Mouse (Mus musculus): ENCODE data around the gene Hexim1. TPM values are rescaled to one million over a fixed set of nuclear protein-coding genes. Genes with fewer than 3 reads are reported as not detected.

Hexim1 gene
- polyA plus RNA-seq, 1 experiment from 2014 or later = 5.0 TPM

DNA sequence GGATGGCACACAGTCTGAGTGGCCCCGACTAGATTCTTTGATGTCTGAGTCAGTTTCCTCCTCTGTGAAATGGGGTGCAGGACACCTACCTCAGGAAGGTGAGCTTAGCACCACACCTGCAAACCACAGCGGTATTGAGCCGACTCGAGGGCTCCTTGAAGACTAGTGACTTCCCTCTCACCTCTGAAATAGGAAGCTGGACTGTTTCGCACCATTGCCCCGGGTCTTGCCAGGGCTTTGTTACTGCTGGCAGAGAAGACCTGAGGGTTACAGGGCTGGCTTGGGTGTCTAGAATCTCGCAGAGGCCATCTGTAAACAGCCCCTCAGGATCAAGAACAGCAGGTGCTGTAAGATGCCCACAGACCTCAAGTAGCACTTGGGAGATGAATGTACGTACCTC lies 15.7 kb upstream of the Hexim1 start:
- 43% methylated on average over 8 of the region's 8 CpGs for WGBS
- H3K27ac ChIP-seq = no peak overlapping the region; the same call in 1 of the 2 replicates
- H3K4me2 ChIP-seq = peak overlapping the region; percentile 95
- peak overlapping the region; percentile 66 for H3K4me3 ChIP-seq (replicated peaks)
- no peak for ATAC-seq (replicated peaks; ENCODE audit: low FRiP score)
- no peaks in the 10 kb centered on the region for H3K9me3 ChIP-seq (replicated peaks)
- no peak overlapping the region for H3K9ac ChIP-seq
- peaks cover 81% of the 10 kb centered on the region for H3K4me1 ChIP-seq
- H3K36me3 ChIP-seq = no peaks in the 10 kb centered on the region
- H3K27me3 ChIP-seq = peaks cover 28% of the 10 kb centered on the region; the same call in 1 of the 2 replicates

- Histone ChIP-seq H3K9ac (peak within 1 kb of the TSS; percentile 68), H3K9me3 (replicated peaks) (no peaks in the 10 kb centered on the region), H3K27ac (no peak within 1 kb of the TSS), H3K27me3 (peaks cover 30% of the 10 kb centered on the region; the same call in 1 of the 2 replicates), H3K4me3 (replicated peaks) (peak within 1 kb of the TSS; percentile 66), H3K36me3 (no peaks in the 10 kb centered on the region), H3K4me2 (peak within 1 kb of the TSS; percentile 95), H3K4me1 (peaks cover 89% of the 10 kb centered on the region)
- WGBS = 1% methylated on average over 33 of the region's 34 CpGs
- peak; percentile 34 for ATAC-seq (replicated peaks; ENCODE audit: low FRiP score)
Measured at GRCm38 (mm10) chr11:103101481-103101865, 14.6 kb upstream of the Hexim1 start, which contains the start of the genes Plcd3 and Acbd4. TSS of gene Plcd3 (minus strand) at chr11:103101658. TSS of gene Acbd4 (plus strand) at chr11:103101682.

- H3K9me3 ChIP-seq (replicated peaks) = no peaks in the 10 kb centered on the region
- H3K36me3 ChIP-seq = no peaks in the 10 kb centered on the region
- peak overlapping the region; percentile 66 for H3K4me3 ChIP-seq (replicated peaks)
- no peak overlapping the region for H3K27ac ChIP-seq
- H3K4me2 ChIP-seq = peak overlapping the region; percentile 95
- peak overlapping the region; percentile 68 for H3K9ac ChIP-seq
- H3K27me3 ChIP-seq = peaks cover 30% of the 10 kb centered on the region; the same call in 1 of the 2 replicates
- no peak for ATAC-seq (replicated peaks; ENCODE audit: low FRiP score)
- WGBS = 2% methylated on average over 30 of the region's 30 CpGs
- peaks cover 84% of the 10 kb centered on the region for H3K4me1 ChIP-seq
Measured at GRCm38 (mm10) chr11:103101866-103102501, 14.0 kb upstream of the Hexim1 start.

- Histone ChIP-seq H3K4me3 (replicated peaks) (peak overlapping the region; percentile 66), H3K27me3 (peaks cover 30% of the 10 kb centered on the region; the same call in 1 of the 2 replicates), H3K4me1 (peaks cover 76% of the 10 kb centered on the region), H3K36me3 (no peaks in the 10 kb centered on the region), H3K9ac (peak overlapping the region; percentile 44), H3K27ac (peak overlapping the region; percentile 66), H3K4me2 (peak overlapping the region; percentile 95), H3K9me3 (replicated peaks) (no peaks in the 10 kb centered on the region)
- peak; percentile 89 for ATAC-seq (replicated peaks; ENCODE audit: low FRiP score)
- WGBS = 1% methylated on average over 35 of the region's 35 CpGs
Measured at GRCm38 (mm10) chr11:103102725-103103349, 13.2 kb upstream of the Hexim1 start.

DNA sequence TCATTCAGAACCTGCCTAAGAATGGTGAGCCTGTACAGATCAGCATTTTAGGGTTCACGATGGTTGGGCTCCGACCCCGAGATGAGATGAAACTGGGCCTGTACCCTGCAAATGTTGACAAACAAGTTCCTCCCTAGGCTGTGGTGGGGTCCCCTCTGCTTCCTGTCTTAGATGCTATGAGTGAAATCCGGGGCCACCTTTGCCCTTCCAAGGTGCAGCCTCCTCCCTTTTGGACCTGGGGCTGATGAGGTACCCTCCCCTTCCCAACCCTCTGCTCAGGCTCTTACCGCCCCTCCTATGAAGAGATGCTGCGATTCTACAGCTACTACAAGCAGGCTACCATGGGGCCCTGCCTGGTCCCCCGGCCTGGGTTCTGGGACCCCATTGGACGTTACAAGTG lies 12.4 kb upstream of the Hexim1 start:
- H3K4me3 ChIP-seq (replicated peaks) = peak overlapping the region; percentile 66
- 62% methylated on average over 8 of the region's 8 CpGs for WGBS
- peak overlapping the region; percentile 95 for H3K4me2 ChIP-seq
- H3K27me3 ChIP-seq = peaks cover 30% of the 10 kb centered on the region; the same call in 1 of the 2 replicates
- H3K36me3 ChIP-seq = no peaks in the 10 kb centered on the region
- H3K27ac ChIP-seq = peak overlapping the region; percentile 66; the same call in 1 of the 2 replicates
- 0 out of 2 replicates have a peak overlapping the region, but pooled peaks have one; percentile 44 for H3K9ac ChIP-seq
- H3K9me3 ChIP-seq (replicated peaks) = no peaks in the 10 kb centered on the region
- ATAC-seq (replicated peaks; ENCODE audit: low FRiP score) = no peak
- H3K4me1 ChIP-seq = peaks cover 69% of the 10 kb centered on the region

DNA sequence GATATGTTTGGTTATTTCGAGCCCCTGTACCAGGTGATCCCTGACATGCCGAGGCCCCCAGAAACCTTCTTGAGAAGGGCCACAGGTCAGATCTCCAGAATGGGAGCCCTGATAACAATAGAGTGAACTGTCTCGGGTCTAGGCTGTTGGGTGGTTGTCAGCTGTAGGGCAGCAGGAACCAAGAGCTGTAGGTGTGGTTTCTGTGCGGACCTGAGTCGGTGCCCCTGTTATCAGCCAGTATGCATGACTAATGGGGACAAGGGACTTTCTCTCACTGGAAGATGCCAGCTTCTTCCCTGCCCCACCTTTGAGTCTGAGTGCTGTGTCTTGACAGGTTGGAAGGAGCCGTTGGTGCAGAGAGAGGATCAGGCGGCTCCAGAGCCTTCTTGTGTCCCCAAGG lies 11.6 kb upstream of the Hexim1 start:
- Histone ChIP-seq H3K9ac (no peak overlapping the region; the same call in 1 of the 2 replicates), H3K27ac (0 out of 2 replicates have a peak overlapping the region, but pooled peaks have one; percentile 64), H3K9me3 (replicated peaks) (no peaks in the 10 kb centered on the region), H3K27me3 (peaks cover 30% of the 10 kb centered on the region; the same call in 1 of the 2 replicates), H3K4me2 (peak overlapping the region; percentile 14; the same call in 1 of the 2 replicates), H3K4me3 (replicated peaks) (no peak overlapping the region), H3K36me3 (no peaks in the 10 kb centered on the region), H3K4me1 (peaks cover 61% of the 10 kb centered on the region)
- 75% methylated on average over 7 of the region's 7 CpGs for WGBS
- ATAC-seq (replicated peaks; ENCODE audit: low FRiP score) = no peak

GRCm38 (mm10) chr11:103105180-103105725 lies 10.8 kb upstream of the Hexim1 start:
- Histone ChIP-seq H3K4me3 (replicated peaks) (no peak overlapping the region; the same call in 1 of the 2 replicates), H3K36me3 (no peaks in the 10 kb centered on the region), H3K27me3 (peaks cover 24% of the 10 kb centered on the region; the same call in 1 of the 2 replicates), H3K9ac (no peak overlapping the region), H3K27ac (peak overlapping the region; percentile 71), H3K4me2 (peak overlapping the region; percentile 14; the same call in 1 of the 2 replicates), H3K9me3 (replicated peaks) (no peaks in the 10 kb centered on the region), H3K4me1 (peaks cover 53% of the 10 kb centered on the region)
- WGBS = 40% methylated on average over 13 of the region's 14 CpGs
- ATAC-seq (replicated peaks; ENCODE audit: low FRiP score) = no peak

GRCm38 (mm10) chr11:103105810-103106209 lies 10.2 kb upstream of the Hexim1 start:
- Histone ChIP-seq H3K9me3 (replicated peaks) (no peaks in the 10 kb centered on the region), H3K4me1 (peaks cover 47% of the 10 kb centered on the region), H3K9ac (no peak overlapping the region), H3K4me2 (no peak overlapping the region), H3K36me3 (no peaks in the 10 kb centered on the region), H3K27me3 (peaks cover 18% of the 10 kb centered on the region; the same call in 1 of the 2 replicates), H3K27ac (peak overlapping the region; percentile 71), H3K4me3 (replicated peaks) (no peak overlapping the region)
- 73% methylated on average over 6 of the region's 6 CpGs for WGBS
- ATAC-seq (replicated peaks; ENCODE audit: low FRiP score) = no peak

DNA sequence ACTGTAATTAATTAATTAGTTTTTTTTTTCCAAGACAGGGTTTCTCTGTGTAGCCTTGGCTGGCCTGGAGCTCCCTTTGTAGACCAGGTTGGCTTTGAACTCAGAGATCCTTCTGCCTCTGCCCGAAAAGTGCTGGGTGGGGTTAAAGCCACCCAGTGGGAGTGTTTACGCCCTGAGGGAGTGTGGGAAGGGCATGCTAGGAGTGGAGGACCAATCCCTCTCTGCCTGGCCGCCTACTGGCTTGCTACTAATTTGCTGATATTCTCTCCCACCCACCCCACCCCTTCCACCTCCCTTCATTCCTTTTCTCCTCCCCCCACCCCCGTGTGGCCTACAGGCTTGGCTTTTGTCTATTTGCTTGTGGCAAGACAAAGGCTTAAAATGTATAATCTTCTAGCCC lies 9.6 kb upstream of the Hexim1 start:
- H3K4me3 ChIP-seq (replicated peaks) = no peak overlapping the region
- H3K4me1 ChIP-seq = peaks cover 47% of the 10 kb centered on the region
- WGBS = 73% methylated on average over 4 of the region's 4 CpGs
- H3K9ac ChIP-seq = no peak overlapping the region
- ATAC-seq (replicated peaks; ENCODE audit: low FRiP score) = no peak
- H3K27me3 ChIP-seq = peaks cover 12% of the 10 kb centered on the region; the same call in 1 of the 2 replicates
- H3K4me2 ChIP-seq = no peak overlapping the region
- no peak overlapping the region for H3K27ac ChIP-seq
- no peaks in the 10 kb centered on the region for H3K36me3 ChIP-seq
- no peaks in the 10 kb centered on the region for H3K9me3 ChIP-seq (replicated peaks)

- peaks cover 40% of the 10 kb centered on the region for H3K4me1 ChIP-seq
- no peak for ATAC-seq (replicated peaks; ENCODE audit: low FRiP score)
- H3K36me3 ChIP-seq = no peaks in the 10 kb centered on the region
- H3K4me3 ChIP-seq (replicated peaks) = peak overlapping the region; percentile 46
- H3K9me3 ChIP-seq (replicated peaks) = no peaks in the 10 kb centered on the region
- peak overlapping the region; percentile 79 for H3K27ac ChIP-seq
- H3K9ac ChIP-seq = peak overlapping the region; percentile 47; the same call in 1 of the 2 replicates
- peak overlapping the region; percentile 76 for H3K4me2 ChIP-seq
- H3K27me3 ChIP-seq = no peaks in the 10 kb centered on the region
- 15% methylated on average over 10 of the region's 10 CpGs for WGBS
Measured at GRCm38 (mm10) chr11:103111301-103111700, 4.7 kb upstream of the Hexim1 start.

DNA sequence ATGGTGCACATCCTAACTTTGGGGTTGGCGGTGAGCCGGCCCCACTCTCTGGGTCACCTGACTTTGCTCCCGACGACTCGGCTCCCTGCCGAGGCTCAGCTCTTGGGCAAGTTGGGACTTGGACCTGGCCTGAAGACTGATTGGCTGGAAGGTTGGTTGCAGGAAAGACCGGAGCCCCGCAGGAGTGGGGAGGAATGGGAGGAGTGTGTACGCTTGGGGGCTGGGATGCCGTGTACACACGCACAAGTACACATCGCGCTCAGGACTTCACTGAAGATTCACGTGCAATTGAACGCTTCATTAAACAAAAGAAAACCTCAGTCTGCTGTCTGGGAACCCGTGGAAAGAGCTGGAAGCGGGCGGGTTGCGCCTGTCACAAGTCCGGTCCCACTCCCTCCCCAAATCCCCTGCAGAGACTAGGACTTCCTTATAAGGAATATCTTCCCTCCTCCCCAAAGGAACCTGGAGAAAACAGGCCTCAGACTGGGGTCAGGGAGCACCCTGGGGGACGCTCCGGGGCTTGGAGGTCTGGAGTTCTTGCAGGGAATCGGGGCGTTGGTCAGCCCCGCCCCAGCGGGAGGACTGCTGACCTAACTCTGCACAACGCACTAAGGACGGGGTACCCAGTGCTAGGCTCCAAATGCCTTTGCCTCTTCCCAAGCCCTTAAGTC lies 4.0 kb upstream of the Hexim1 start:
- Histone ChIP-seq H3K9me3 (replicated peaks) (no peaks in the 10 kb centered on the region), H3K27ac (peak overlapping the region; percentile 79), H3K27me3 (no peaks in the 10 kb centered on the region), H3K4me3 (replicated peaks) (peak overlapping the region; percentile 46), H3K9ac (peak overlapping the region; percentile 47), H3K36me3 (no peaks in the 10 kb centered on the region), H3K4me1 (peaks cover 39% of the 10 kb centered on the region), H3K4me2 (peak overlapping the region; percentile 76)
- 1% methylated on average over 28 of the region's 28 CpGs for WGBS
- ATAC-seq (replicated peaks; ENCODE audit: low FRiP score) = no peak
